Mouse (Mus musculus) erythroblast, embryonic 14.5 days (primary cell): ENCODE measurements around the gene Prss46.

Experiments
- GATA1 ChIP-seq: IDR thresholded peaks from 2 replicates; pipeline ENCODE4 v1.6.1; 2012; ENCODE audit warnings: low read length, inconsistent platforms, mixed read lengths
- TAL1 ChIP-seq: IDR thresholded peaks from 3 replicates; pipeline ENCODE4 v1.6.1; 2012; ENCODE audit warnings: low read length, inconsistent platforms, mixed read lengths

DNA sequence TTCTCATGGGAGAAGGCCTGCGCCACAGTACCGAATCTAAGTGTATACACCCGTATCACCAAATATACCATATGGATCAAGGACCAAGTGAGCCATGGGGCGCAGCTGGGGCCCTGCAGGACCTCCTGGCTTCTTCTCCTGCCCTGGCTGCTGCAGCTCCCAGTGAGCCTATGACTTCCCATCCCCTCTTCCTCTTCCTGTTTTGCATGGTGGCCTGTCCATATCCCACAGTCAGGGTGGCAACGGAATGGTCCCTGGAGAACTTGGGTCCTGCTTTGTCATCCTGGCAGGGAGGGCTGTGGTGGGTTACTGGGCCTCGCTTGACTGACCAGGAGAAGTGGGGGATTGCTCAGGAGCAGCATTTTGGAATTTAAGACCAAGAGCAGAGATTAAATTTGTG lies 3.4 kb upstream of the Prss46 start:
- TF ChIP-seq TAL1 = no peak
- no peak for TF ChIP-seq GATA1
